Mouse (Mus musculus) lung, postnatal 14 days (tissue): Measurements from ENCODE around the gene Polg2.
A peak's percentile ranks its signal among the peaks of the same experiment; 100 is the strongest.
"Not testable (repeated sequence)": the region's sequence is repeated elsewhere in the genome, so short reads cannot be mapped to it uniquely, and the experiment has no call there.

Source experiments
- DNase-seq: peaks from one replicate; pipeline ENCODE4 v3.0.0; 2021

Gene Polg2

DNA sequence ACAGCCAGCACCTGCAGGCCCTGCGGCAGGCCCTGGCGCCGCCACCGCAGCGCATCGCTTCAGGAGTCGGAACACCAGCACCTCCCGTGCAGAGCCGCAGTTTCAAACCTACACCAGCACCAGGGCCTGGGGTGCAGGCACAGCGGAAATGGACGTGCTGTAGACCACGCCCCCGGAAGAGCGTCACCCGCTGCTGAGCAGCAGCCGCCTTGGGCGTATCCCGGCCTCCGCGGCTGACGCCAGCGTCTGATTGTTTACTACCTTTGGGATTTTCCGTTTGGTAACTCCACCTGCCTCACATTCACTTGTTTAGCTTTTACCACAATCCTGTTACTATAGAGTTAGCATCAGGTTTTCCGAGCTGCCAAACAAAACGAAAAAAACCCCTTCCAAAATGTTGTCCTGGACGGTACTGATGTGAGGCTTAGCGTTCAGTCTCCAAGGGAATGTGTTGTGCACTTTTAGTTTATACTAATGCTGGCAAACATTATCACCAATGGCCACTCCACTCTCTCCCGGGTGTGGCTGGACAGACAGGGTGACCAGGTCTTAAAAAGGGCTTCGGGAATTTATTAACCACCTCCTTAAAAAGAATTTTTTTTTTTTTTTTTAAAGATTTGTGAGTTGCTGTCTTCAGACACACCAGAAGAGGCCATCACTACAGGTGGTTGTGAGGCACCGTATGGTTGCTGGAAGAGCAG, at the start of gene Polg2:
Gene Polg2 (minus strand): TSS at position 150 of the 701 bp plus-strand sequence.
- peak; percentile 90 for DNase-seq

DNA sequence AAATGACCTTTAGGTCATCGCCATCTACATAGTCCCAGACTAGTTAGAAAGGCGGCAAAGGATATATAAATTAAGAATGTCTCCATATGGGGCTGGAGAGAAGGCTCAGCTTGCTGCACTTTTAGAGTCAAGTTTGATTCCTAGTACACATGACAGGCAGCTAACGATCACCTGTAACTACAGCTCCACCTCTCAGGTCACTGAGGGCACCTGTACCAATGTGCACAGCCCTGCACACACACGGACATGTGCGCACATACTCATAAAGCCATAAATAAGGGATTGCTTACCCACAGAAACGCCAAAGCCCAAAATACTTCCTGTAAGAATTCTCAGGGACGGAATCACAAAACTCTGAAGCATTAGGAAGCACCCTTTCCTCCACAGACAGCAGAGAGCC, 48.7 kb upstream of the Polg2 start:
- DNase-seq = no peak

DNA sequence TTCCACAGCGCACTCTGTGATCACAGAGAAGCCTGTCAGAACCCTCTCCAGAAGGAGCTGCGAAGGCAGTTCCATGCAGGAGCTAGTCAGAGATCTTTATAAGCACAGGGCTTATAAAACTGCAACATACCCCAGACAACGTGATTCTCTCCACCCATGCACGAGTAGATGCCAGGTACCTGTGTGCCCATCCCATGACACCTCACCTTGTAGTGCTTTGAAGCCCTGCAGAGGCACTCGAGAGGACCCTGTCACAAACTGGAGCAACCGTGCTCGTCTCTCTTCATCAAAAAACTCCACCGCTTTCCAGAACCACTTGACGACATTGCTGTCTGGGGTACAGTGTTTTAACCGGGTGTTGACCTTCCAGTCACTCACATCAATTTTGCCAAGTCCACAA, 45.1 kb upstream of the Polg2 start:
- no peak for DNase-seq

DNA sequence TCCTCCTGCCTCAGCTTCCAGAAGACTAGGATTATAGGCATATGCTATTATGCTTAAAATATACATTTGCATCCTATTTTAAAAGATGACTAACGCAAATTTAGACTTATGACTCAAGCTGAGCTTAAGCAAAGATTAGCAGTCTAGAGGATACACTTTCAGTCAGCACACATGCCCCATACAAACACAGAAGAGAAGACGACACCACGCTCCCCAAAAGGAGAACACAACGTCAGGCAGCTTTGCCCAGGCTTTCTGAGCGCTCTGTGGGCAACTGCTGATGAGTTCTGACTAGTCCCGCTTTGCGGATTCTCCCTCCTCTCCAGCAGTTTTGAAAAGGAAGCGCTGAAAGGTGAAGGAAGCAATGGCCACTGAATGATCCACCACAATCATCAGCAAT, 44.4 kb upstream of the Polg2 start:
- no peak for DNase-seq

GRCm38 (mm10) chr11:106822911-106823310, 43.6 kb upstream of the Polg2 start:
- DNase-seq = no peak

GRCm38 (mm10) chr11:106822491-106822890, 43.2 kb upstream of the Polg2 start:
- DNase-seq = no peak

DNA sequence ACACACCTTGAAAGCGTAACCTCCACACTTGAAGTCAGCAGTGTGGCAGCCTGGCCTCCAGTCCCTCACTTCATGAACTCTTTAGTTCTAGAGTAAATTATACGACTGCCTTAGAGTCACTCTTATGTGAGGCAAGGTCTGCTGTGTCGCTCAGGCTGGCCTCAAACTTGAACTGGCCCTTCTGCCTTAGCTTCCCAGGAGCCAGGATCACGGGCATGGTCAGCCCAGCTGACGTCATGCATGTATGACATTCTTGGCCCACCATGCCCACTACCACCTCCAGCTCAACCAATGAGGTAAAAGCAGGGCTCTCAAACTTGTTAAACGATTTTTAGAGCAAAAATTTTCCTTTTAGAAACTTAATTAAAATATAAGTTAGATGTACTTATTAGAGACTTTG, 42.1 kb upstream of the Polg2 start:
- DNase-seq = no peak

DNA sequence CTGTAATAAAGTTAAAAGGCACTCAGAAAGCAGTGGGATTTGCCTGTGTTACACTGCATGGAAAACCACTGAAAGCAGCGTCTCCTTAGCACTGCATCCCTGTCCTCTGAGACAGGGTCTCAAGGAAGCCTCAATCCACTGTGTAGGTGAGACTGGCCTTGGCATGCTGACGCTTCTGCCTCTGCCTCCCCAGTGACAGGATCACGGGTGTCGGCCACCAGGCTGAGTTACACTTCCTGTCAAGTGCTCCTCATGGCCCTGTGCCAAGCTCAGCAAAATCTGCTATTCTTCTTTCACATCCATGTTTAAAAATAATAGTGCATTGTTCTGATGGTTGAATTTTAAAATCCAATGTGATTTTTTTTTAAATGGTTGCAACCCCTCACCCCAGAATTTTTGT, 41.6 kb upstream of the Polg2 start:
- peak; percentile 69 for DNase-seq

DNA sequence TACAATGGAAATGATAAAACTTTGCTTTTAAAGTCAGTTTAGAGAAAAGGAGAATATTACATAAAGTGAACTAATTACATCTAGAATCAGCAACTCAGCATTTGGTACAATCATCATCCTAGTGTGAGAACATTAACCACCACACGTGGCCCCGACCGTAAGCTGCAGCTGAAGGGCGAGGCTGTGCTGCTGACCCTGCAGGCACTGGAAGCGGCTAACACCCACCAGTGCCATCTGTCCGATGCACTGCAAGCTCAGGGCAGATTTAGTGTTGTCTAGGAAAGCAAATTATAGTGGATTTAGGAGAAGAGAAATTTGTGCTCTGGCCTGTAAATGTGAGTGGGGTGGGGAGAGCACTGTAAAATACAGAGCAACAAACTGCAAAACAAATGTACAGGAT, 40.9 kb upstream of the Polg2 start:
- no peak for DNase-seq

DNA sequence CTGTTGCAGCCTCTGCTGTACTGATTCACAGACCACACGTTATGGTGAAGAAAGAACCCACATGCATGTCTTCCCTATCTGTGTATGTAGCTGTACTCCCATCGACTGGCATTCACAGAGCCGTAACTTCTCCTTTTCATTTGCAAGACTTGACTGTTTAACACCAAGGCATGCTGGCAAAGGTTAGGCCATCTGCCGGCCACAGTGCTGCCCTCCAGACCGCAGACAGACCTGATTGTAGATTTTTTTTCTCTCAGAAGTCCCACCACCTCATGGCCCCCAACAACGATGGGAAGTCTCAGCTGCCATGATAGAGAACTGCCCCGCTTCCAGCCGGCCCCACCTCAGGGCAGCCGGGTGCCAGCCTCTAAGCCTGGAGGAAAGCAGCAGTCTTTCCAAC, 40.3 kb upstream of the Polg2 start:
- no peak for DNase-seq

DNA sequence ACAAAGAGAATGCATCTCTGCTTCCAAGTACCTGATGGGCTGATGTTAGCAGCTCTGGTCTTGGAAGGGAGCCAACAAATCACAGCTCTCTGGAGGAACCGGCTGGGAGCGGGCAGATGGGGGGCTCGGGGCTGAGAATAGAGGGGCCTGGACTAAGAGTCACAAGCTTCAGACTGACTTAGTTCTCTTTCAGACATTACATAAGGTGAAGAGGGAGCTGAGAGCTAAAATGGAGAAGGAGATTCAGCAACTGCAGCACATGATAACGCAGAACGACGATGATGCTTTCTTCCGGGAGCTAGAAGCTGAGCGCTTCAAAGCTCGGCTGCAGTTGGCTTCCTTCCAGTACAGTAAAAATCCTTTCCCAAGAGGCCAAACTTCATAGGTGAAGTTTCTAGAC, 39.0 kb upstream of the Polg2 start:
- DNase-seq = no peak

GRCm38 (mm10) chr11:106817808-106818207, 38.5 kb upstream of the Polg2 start:
- DNase-seq = no peak

GRCm38 (mm10) chr11:106817156-106817555, 37.8 kb upstream of the Polg2 start:
- no peak for DNase-seq

GRCm38 (mm10) chr11:106816316-106816715, 37.0 kb upstream of the Polg2 start:
- no peak for DNase-seq

- DNase-seq = no peak
These were observed 36.4 kb upstream of the Polg2 start for GRCm38 (mm10) chr11:106815761-106816160.

- no peak for DNase-seq
These were observed 36.0 kb upstream of the Polg2 start for GRCm38 (mm10) chr11:106815331-106815730.

DNA sequence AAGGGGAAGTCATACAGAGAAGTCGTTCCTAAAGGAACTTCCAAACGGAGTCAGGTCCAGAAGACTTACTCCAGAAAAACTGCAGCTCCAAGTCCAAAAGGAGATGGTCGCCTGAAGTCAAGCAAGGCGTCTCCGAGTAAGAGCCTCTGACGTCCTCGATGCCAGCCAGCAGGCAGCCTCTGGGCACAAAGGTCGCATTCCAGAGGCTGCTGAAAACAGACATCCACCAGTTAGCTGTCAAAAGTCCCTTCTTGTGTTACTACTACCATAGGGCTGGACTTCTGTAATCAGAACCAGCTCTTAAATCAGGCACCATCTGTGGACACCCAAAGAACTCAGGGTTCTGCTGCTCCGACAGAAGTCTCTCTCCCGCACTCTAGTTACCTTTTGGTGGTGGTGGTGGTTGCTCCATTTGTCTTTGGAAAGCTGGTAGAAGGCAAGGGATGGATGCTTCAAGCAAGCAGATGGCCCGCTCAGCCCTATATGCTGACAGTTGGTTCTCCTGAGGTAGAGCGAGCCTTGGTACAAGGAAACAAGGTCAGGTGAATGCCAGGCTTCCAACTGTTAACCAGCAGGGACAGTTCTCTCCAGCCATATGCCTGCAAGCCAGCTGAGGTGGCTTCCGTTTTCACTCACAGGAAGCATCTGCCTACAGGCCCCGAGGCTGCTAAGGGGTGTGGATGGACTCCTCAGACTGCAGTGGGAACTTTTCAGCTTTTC, 35.4 kb upstream of the Polg2 start:
- no peak for DNase-seq

GRCm38 (mm10) chr11:106812410-106813136, 33.2 kb upstream of the Polg2 start:
- no peak for DNase-seq

DNA sequence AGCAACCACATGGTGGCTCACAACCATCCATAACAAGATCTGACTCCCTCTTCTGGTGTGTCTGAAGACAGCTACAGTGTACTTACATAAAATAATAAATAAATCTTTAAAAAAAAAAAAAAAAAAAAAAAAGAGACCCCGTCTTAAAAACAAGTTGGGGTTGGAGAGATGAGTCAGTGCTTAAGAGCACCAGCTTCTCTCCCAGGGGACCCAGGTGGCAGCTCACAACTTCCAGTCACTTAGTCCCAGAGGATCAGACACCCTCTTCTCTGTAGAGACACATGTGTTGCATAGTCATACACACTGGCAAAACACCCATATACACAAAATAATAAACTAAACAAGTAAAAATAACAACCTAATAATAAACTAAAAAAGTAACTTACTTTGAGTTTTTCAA, 28.1 kb upstream of the Polg2 start:
- not testable (repeated sequence) for DNase-seq

DNA sequence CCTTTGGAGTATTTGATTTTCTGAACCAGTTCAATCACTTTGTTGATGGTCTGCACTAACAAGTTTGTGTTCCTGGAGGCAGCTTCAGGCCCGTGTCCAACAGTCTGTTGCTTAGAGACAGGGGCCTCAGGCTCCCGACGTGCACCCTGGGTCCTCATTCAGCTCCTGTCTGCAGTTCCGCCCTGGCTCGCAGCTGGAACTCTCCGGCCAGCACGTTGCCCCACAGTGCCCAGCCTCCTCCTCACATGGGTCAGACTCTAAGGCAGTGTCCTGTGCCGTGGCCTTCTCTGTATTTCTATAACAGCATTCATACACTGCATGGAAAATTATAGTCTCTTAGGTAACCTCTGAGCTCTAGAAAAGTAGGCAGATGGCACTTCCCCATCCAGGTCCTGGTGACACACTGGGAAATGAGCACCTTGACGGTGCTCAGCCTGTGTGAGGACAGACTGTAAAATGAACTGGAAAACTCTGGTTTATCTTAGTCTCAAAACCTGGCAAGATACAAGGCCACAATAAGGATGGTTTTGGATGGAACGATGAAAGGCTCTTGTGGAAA, 22.8 kb upstream of the Polg2 start:
- no peak for DNase-seq

DNA sequence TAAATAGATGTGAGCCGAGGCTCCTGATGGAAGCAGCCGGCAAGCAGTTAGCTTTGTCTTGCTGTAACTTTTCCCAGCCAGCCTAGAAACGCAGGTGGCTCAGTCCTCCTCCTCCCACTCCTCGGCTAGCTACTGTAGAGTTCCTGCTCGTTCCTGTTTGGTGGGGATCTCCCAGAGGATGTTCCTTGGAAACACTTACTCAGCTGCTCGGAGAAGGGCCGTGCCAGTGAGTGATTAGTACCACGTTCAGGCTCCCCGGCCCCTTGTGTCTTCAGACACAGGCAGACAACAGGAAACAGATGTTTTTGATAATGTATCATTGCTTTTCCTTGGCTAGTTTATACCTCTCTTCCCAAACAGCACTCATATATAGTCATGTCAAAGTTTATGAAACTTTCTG, 16.3 kb upstream of the Polg2 start:
- no peak for DNase-seq

- no peak for DNase-seq
These were observed 14.5 kb upstream of the Polg2 start for GRCm38 (mm10) chr11:106793846-106794245.

GRCm38 (mm10) chr11:106789649-106790048, 10.3 kb upstream of the Polg2 start:
- no peak for DNase-seq
